Mouse (Mus musculus) bone marrow, adult 2 months (tissue): Measurements from ENCODE around the gene Med13.

Experiments used
- CTCF ChIP-seq: fragments of 200-500 bp; IDR thresholded peaks from 2 replicates; pipeline ENCODE4 v1.5.1; 2011; ENCODE audit warnings: low read length, control low read depth; ENCODE audit not compliant: control insufficient read depth, insufficient read depth
- POLR2A ChIP-seq: fragments of 200-500 bp; IDR thresholded peaks from 2 replicates; pipeline ENCODE4 v1.6.1; 2011; ENCODE audit warnings: low read depth, mild to moderate bottlenecking, control low read depth, low read length, borderline replicate concordance; ENCODE audit not compliant: control insufficient read depth

- no peak for TF ChIP-seq POLR2A
- TF ChIP-seq CTCF, result no peak
These were observed 6.7 kb downstream of the Med13 start for GRCm38 (mm10) chr11:86350636-86351138.
